Comparison of ENCODE assay signal across 45 mouse cellular contexts in the genomic region with DNA sequence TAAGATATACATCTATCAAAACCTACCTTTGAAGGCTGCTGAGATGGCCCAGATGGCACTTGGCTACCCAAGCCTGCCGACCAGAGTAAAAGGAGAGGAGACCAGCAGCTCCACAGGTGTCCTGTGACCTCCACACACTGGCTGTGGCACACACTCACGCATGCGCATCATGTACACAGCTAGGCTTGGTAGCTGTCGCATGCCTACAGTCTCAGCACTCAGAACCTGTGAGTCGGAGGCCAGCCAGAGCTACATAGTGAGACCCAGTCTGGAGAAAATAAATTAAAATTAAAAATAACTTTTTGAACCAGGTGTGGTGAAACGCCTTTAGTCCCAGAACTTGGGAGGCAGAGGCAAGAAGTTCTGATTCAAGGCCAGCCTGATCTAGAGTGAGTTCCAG. TPM values are rescaled to one million over a fixed set of nuclear protein-coding genes. Genes with fewer than 3 reads are reported as not detected.
"Had no signal": no experiment of that assay in that cellular context is flagged by ENCODE, and none has a peak within 500 bp of the region (broad histone marks: within the 10 kb centered on the region; RNA-seq: fewer than 3 reads in every experiment).

No protein-coding gene starts in this region.

- H3K9ac ChIP-seq: heart, embryonic 12.5 days; heart, embryonic 13.5 days; heart, embryonic 15.5 days; hindbrain, embryonic 12.5 days; hindbrain, embryonic 13.5 days; hindbrain, embryonic 14.5 days; hindbrain, embryonic 15.5 days; intestine, embryonic 15.5 days; kidney, embryonic 15.5 days had no signal

- H3K27ac ChIP-seq: heart, embryonic 10.5 days; heart, embryonic 13.5 days; heart, embryonic 15.5 days; hindbrain, embryonic 10.5 days; hindbrain, embryonic 12.5 days; hindbrain, embryonic 13.5 days; hindbrain, embryonic 14.5 days; hindbrain, embryonic 15.5 days; hindbrain, postnatal 0 days; intestine, embryonic 15.5 days; kidney, embryonic 15.5 days; kidney, postnatal 0 days; layer of hippocampus, adult 2 months had no signal

- ATAC-seq: hindbrain, embryonic 16.5 days; hindbrain, postnatal 0 days; inflammation-experienced regulatory T-cells, adult 6 months; intestine, embryonic 15.5 days; intestine, embryonic 16.5 days; intestine, postnatal 0 days had no signal

- H3K4me3 ChIP-seq: heart, embryonic 10.5 days; heart, embryonic 12.5 days; heart, embryonic 13.5 days; heart, embryonic 15.5 days; hindbrain, embryonic 10.5 days; hindbrain, embryonic 12.5 days; hindbrain, embryonic 13.5 days; hindbrain, embryonic 15.5 days; intestine, embryonic 15.5 days; kidney, embryonic 15.5 days; layer of hippocampus, adult 2 months had no signal

- H3K36me3 ChIP-seq: heart, embryonic 10.5 days; heart, embryonic 12.5 days; heart, embryonic 13.5 days; heart, embryonic 15.5 days; hindbrain, embryonic 12.5 days; hindbrain, embryonic 13.5 days; hindbrain, embryonic 15.5 days; intestine, embryonic 15.5 days; kidney, embryonic 15.5 days had no signal

- DNase-seq: heart, postnatal 10 days; heart, postnatal 14 days; heart, postnatal 36 days; heart, postnatal 4 days; kidney, adult 11 months; kidney, adult 18-20 months; kidney, adult 2 months; kidney, adult 8-10 months; kidney, adult 9 months; kidney, postnatal 10 days; kidney, postnatal 14 days; kidney, postnatal 25 days; kidney, postnatal 36 days; kidney, postnatal 4 days; layer of hippocampus, adult 9-11 months; layer of hippocampus, postnatal 36 days had no signal

- H3K4me2 ChIP-seq: heart, embryonic 11.5 days; heart, embryonic 12.5 days; heart, embryonic 13.5 days; heart, embryonic 15.5 days; hindbrain, embryonic 12.5 days; hindbrain, embryonic 13.5 days; hindbrain, embryonic 14.5 days; hindbrain, embryonic 15.5 days; intestine, embryonic 15.5 days; kidney, embryonic 15.5 days had no signal

- H3K27me3 ChIP-seq: hindbrain, embryonic 12.5 days; hindbrain, embryonic 13.5 days; hindbrain, embryonic 15.5 days had no signal

- H3K9me3 ChIP-seq: heart, embryonic 10.5 days; heart, embryonic 12.5 days; heart, embryonic 13.5 days; heart, embryonic 15.5 days; hindbrain, embryonic 10.5 days; hindbrain, embryonic 12.5 days; hindbrain, embryonic 13.5 days; hindbrain, embryonic 15.5 days; intestine, embryonic 15.5 days; kidney, embryonic 15.5 days had no signal

RNA-seq across cellular contexts. Expression of a gene that starts 26.6 kb away (rescaled TPM):
- total RNA-seq: heart, postnatal 10 days; heart, postnatal 14 days; heart, postnatal 25 days; heart, postnatal 36 days; heart, postnatal 4 days; hematopoietic stem cell, adult 5-6 weeks; hindbrain, postnatal 0 days; layer of hippocampus, postnatal 10 days; layer of hippocampus, postnatal 14 days; layer of hippocampus, postnatal 36 days had no signal
- polyA plus RNA-seq: heart, embryonic 11.5 days; heart, embryonic 12.5 days; heart, embryonic 13.5 days; heart, embryonic 14.5 days; heart, embryonic 15.5 days; heart, embryonic 16.5 days; heart, postnatal 0 days; hindbrain, embryonic 10.5 days; hindbrain, embryonic 11.5 days; hindbrain, embryonic 12.5 days; hindbrain, embryonic 13.5 days; hindbrain, embryonic 14.5 days; hindbrain, embryonic 15.5 days; hindbrain, embryonic 16.5 days; hindbrain, postnatal 0 days; inflammation-experienced regulatory T-cells, adult 6 months; intestine, embryonic 15.5 days; intestine, embryonic 16.5 days; intestine, postnatal 0 days; large intestine, adult 2 months had no signal

RNA-seq across cellular contexts. Expression of a gene that starts 30.7 kb away (rescaled TPM):
- total RNA-seq: heart, postnatal 10 days; heart, postnatal 14 days; heart, postnatal 25 days; heart, postnatal 36 days; heart, postnatal 4 days; hematopoietic stem cell, adult 5-6 weeks; hindbrain, postnatal 0 days; layer of hippocampus, adult 2 months; layer of hippocampus, adult 8-10 months; layer of hippocampus, postnatal 10 days; layer of hippocampus, postnatal 14 days; layer of hippocampus, postnatal 36 days had no signal
- polyA plus RNA-seq: heart, embryonic 12.5 days; heart, embryonic 13.5 days; heart, embryonic 16.5 days; heart, postnatal 0 days; hindbrain, embryonic 10.5 days; hindbrain, embryonic 11.5 days; hindbrain, embryonic 14.5 days; hindbrain, postnatal 0 days; inflammation-experienced regulatory T-cells, adult 6 months; intestine, embryonic 15.5 days; large intestine, adult 2 months had no signal
